Mouse (Mus musculus) large intestine, adult 2 months (tissue): ENCODE measurements around the gene Gmnn. TPM values are rescaled to one million over a fixed set of nuclear protein-coding genes. Genes with fewer than 3 reads are reported as not detected.

Experiments
- DNase-seq: peaks from one replicate; pipeline ENCODE4 v3.0.0-alpha.2; 2012; ENCODE audit warnings: low read depth, low spot score
- WGBS: fragments of 180-500 bp; shearing (Covaris S2); methylation state at CpG from one replicate; pipeline ENCODE4 v1.1.7; 2018; 5-methylcytosine and 5-hydroxymethylcytosine counted together
- polyA plus RNA-seq: library from polyadenylated mRNA; depleted of rRNA; stranded (reverse); fragments of >200 nt; gene quantifications from 2 replicates; pipeline ENCODE4 v1.2.3, GENCODE M21; 2012; rRNA removed

The Gmnn gene
- polyA plus RNA-seq, 1 experiment = 5.9 TPM

GRCm38 (mm10) chr13:24714360-24714885 is 47.3 kb downstream of the Gmnn start:
- 79% methylated on average over 9 of the region's 9 CpGs for WGBS

GRCm38 (mm10) chr13:24713434-24714000 is 48.2 kb downstream of the Gmnn start:
- no peak for DNase-seq
- 14% methylated on average over 16 of the region's 16 CpGs for WGBS

More at GRCm38 (mm10) chr13:24714360-24714885, 47.3 kb downstream of the Gmnn start:
- DNase-seq = no peak

GRCm38 (mm10) chr13:24712581-24713130 is 49.1 kb downstream of the Gmnn start:
- DNase-seq = no peak
- 30% methylated on average over 7 of the region's 7 CpGs for WGBS

- no peak for DNase-seq
- WGBS = 18% methylated on average over 7 of the region's 7 CpGs
Observed at GRCm38 (mm10) chr13:24710968-24711367, 50.8 kb downstream of the Gmnn start.

- DNase-seq = no peak
- 29% methylated on average over 12 of the region's 12 CpGs for WGBS
Observed at GRCm38 (mm10) chr13:24709656-24710396, 51.9 kb downstream of the Gmnn start.

GRCm38 (mm10) chr13:24702128-24702527 is 59.6 kb downstream of the Gmnn start:
- WGBS = 89% methylated on average over 5 of the region's 5 CpGs
- DNase-seq = no peak

Other genes starting within 250 kb of the Gmnn start
- 2.7 and 3.5 TPM in 2 replicates for gene Ripor2, start 179.7 kb downstream of the Gmnn start, polyA plus RNA-seq
- not detected in 2 replicates for gene Armh2, start 20.7 kb downstream of the Gmnn start, polyA plus RNA-seq
- gene BC005537, start 39.7 kb upstream of the Gmnn start, polyA plus RNA-seq = 23.9 and 29.0 TPM in 2 replicates
- gene Acot13, start 69.6 kb upstream of the Gmnn start, polyA plus RNA-seq = 57.4 and 65.0 TPM in 2 replicates
- 15.8 and 25.5 TPM in 2 replicates for gene Tdp2, start 69.8 kb upstream of the Gmnn start, polyA plus RNA-seq
- gene D130043K22Rik, start 83.2 kb upstream of the Gmnn start, polyA plus RNA-seq = 1.6 and 3.6 TPM in 2 replicates
- 3.4 and 5.3 TPM in 2 replicates for gene Aldh5a1, start 175.7 kb upstream of the Gmnn start, polyA plus RNA-seq
- 3.2 and 4.4 TPM in 2 replicates for gene Gpld1, start 181.2 kb upstream of the Gmnn start, polyA plus RNA-seq